Mouse (Mus musculus): ENCODE measurements around the gene Wbp4. TPM values are rescaled to one million over a fixed set of nuclear protein-coding genes. Genes with fewer than 3 reads are reported as not detected.
A peak's percentile ranks its signal among the peaks of the same experiment; 100 is the strongest.
"Not testable (repeated sequence)": the region's sequence is repeated elsewhere in the genome, so short reads cannot be mapped to it uniquely, and the experiment has no call there.

Gene Wbp4
- polyA plus RNA-seq, 1 experiment from 2014 or later, result 42.1 TPM

DNA sequence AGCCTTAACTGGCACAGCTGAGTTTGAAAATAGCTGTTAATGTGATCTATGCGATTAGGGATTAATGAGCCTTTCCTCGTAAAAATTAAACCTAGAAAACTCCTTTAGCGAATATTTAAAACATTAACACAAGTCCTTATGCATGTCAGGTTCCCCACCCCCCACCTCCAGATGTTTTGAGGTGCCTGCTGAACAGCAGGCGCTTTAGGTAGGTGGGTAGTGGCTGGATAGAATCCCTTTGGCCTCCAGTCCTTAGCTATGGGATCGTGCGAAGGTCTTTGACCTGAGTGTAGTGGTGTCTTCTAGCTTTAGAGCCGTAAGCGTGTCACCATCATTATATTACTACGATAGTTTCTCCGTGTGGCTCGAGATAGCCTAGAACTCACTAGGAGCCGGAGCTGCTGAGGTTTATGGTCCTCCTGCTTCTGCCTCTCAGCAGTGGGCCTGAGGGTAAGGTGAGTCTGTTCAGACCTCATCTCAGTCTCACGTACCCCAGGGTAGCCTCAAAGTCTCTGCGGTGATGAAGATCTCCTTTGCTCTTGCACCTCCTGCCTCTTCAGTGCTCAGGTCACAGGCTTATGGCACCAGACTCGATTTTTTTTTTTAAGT, 1.5 kb upstream of the Wbp4 start:
- H3K27me3 ChIP-seq, result no peaks in the 10 kb centered on the region
- peaks cover 4% of the 10 kb centered on the region; the same call in 1 of the 2 replicates for H3K36me3 ChIP-seq
- no peak for ATAC-seq (ENCODE audit: insufficient number of reproducible peaks, low FRiP score, low TSS enrichment, low read depth)
- peak overlapping the region; percentile 100 for H3K27ac ChIP-seq
- peaks cover 43% of the 10 kb centered on the region for H3K4me1 ChIP-seq
- H3K9ac ChIP-seq, result peak overlapping the region; percentile 26
- WGBS, result 9% methylated on average over 15 of the region's 15 CpGs
- H3K4me2 ChIP-seq, result peak overlapping the region; percentile 65
- H3K4me3 ChIP-seq, result peak overlapping the region; percentile 77
- no peaks in the 10 kb centered on the region for H3K9me3 ChIP-seq

DNA sequence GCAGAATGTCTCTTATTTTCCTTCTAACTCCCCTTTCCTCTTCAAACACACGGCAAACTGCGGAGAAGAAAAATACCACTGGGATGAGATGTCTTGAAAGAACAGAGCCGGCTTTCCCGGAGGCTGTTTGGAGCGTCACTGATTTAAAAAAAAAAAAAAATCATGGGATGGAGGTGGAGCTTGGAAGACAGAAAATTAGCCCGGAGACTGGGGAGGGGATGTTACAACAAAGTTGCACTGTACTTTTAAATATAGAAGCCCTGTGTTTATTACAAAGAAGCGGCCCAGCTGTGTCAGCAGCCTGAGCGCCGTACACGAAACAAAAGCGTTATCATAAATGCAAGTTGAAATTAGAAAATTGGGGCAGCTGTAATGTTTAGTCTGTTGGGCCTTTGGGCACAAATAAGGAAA, 936 bp upstream of the Wbp4 start:
- H3K27ac ChIP-seq, result peak overlapping the region; percentile 100
- H3K4me3 ChIP-seq, result peak overlapping the region; percentile 77
- H3K27me3 ChIP-seq, result no peaks in the 10 kb centered on the region
- peak overlapping the region; percentile 94 for H3K9ac ChIP-seq
- no peaks in the 10 kb centered on the region for H3K9me3 ChIP-seq
- under 1% methylated on average over 11 of the region's 11 CpGs for WGBS
- H3K36me3 ChIP-seq, result peaks cover 4% of the 10 kb centered on the region; the same call in 1 of the 2 replicates
- ATAC-seq (ENCODE audit: insufficient number of reproducible peaks, low FRiP score, low TSS enrichment, low read depth), result no peak
- peak overlapping the region; percentile 65 for H3K4me2 ChIP-seq
- peaks cover 37% of the 10 kb centered on the region for H3K4me1 ChIP-seq

DNA sequence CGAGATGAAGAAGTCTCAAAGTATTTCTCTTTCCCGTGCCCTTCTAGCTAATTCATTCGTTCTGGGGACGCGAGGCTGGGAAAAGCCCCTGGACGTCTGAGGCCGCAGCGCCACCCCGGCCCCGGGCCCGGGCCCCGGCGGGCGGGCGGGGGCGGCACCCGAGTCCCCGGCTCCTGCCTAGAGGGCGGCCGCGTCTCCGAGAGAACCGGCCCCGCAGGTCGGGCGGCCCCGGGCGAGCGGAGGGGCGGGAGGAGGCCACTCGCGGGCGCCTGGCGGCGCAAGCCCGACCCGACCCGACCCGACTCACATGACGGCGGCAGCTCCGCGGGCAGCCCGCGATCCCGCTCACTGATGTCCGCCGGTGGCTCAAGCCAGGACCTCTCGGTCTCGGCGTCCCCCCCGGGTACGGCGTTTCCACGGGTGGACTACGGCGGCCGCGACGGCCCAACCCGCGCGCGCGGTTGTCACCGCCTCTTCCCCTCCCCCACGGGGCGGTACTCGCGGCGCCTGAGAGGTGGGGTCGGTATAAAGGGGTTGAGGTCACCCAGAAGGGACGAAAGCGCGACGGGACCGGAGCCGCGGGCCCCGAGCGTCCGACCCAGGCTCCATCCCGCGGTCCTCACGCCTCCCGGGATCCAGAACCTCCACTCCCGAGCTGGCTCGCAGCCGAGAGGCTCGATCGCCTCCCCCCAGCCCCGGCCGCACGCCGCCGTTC, 539 bp downstream of the Wbp4 start, which contains the start of gene Elf1:
Gene Elf1, plus strand, starts transcription at position 571 of the 715 bp plus-strand sequence.
- H3K9me3 ChIP-seq, result no peaks in the 10 kb centered on the region
- H3K27me3 ChIP-seq, result no peaks in the 10 kb centered on the region
- ATAC-seq (ENCODE audit: insufficient number of reproducible peaks, low FRiP score, low TSS enrichment, low read depth), result peak; percentile 86
- peak within 1 kb of the TSS; percentile 100 for H3K27ac ChIP-seq
- H3K4me1 ChIP-seq, result peaks cover 27% of the 10 kb centered on the region
- under 1% methylated on average over 83 of the region's 96 CpGs for WGBS
- H3K9ac ChIP-seq, result peak within 1 kb of the TSS; percentile 94
- H3K4me3 ChIP-seq, result peak within 1 kb of the TSS; percentile 77
- H3K4me2 ChIP-seq, result peak within 1 kb of the TSS; percentile 65
- H3K36me3 ChIP-seq, result peaks cover 10% of the 10 kb centered on the region

DNA sequence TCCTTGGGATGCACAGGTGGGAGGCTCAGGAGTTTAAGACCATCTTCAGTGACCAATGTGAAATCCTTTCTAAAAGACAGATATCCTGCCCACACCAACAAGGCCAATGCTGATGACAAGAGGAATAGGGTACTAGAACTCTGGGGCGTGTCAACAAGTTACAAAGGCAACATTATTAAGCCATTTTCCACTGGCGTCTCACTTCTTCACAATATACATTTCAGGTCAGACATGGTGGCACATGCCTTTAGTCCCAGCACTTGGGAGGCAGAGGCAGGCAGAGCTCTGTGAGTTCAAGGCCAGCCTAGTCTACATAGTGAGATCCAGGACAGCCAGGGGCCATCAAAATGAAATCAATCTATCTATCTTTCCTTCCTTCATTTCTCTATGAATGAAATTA, 7.9 kb downstream of the Wbp4 start:
- no peak overlapping the region for H3K4me3 ChIP-seq
- no peak overlapping the region for H3K9ac ChIP-seq
- H3K36me3 ChIP-seq, result peaks cover 71% of the 10 kb centered on the region
- H3K27me3 ChIP-seq, result no peaks in the 10 kb centered on the region
- H3K9me3 ChIP-seq, result no peaks in the 10 kb centered on the region
- no peak overlapping the region for H3K27ac ChIP-seq
- 88% methylated on average over 2 of the region's 2 CpGs for WGBS
- no peaks in the 10 kb centered on the region for H3K4me1 ChIP-seq
- H3K4me2 ChIP-seq, result no peak overlapping the region
- no peak for ATAC-seq (ENCODE audit: insufficient number of reproducible peaks, low FRiP score, low TSS enrichment, low read depth)

DNA sequence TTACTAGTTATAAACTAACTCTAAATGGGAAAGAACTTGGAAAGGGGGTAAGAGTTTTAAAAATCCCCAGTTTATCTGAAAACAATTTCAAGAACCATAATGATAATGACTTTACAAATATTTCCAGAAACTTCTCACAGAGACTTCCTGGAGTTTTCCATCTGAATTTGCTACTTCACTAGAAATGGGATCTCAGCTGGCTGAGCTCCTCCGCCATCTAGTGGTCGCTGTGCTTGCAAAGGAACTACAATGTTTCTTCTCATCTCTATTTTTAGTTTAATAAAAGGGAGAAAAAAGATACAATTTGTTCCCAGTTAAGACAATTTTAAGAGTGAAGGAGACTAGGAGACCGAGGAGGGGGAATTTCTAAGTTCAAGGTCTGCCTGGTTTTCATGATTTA, 13.7 kb downstream of the Wbp4 start:
- H3K27ac ChIP-seq, result no peak overlapping the region
- H3K27me3 ChIP-seq, result no peaks in the 10 kb centered on the region
- WGBS, result 29% methylated on average over 3 of the region's 3 CpGs
- no peak overlapping the region for H3K4me3 ChIP-seq
- no peak overlapping the region for H3K4me2 ChIP-seq
- H3K36me3 ChIP-seq, result peaks cover 76% of the 10 kb centered on the region
- no peaks in the 10 kb centered on the region for H3K9me3 ChIP-seq
- no peak overlapping the region for H3K9ac ChIP-seq
- no peaks in the 10 kb centered on the region for H3K4me1 ChIP-seq
- no peak for ATAC-seq (ENCODE audit: insufficient number of reproducible peaks, low FRiP score, low TSS enrichment, low read depth)

DNA sequence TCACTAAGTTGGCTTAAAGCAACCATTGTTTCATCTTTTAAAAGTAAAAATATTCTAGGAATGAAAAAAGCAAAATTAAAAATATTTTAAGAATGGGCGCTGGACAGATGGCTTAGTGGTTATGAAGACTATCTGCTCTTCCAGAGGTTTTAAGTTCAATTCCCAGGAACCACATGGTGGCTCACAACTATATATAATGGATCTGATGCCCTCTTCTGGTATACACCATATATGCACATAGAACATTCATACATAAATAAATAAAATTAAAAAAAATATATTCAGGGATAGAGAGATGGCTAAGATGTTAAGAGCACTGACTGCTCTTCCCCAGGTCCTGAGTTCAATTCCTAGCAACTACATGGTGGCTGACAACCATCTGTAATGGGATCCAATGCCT, 15.7 kb downstream of the Wbp4 start:
- Histone ChIP-seq H3K27ac (no peak overlapping the region), H3K36me3 (peaks cover 73% of the 10 kb centered on the region), H3K4me1 (no peaks in the 10 kb centered on the region), H3K4me3 (no peak overlapping the region), H3K9me3 (no peaks in the 10 kb centered on the region), H3K4me2 (no peak overlapping the region), H3K9ac (no peak overlapping the region), H3K27me3 (no peaks in the 10 kb centered on the region)
- WGBS, result 84% methylated on average over 1 of the region's 1 CpGs
- no peak for ATAC-seq (ENCODE audit: insufficient number of reproducible peaks, low FRiP score, low TSS enrichment, low read depth)

DNA sequence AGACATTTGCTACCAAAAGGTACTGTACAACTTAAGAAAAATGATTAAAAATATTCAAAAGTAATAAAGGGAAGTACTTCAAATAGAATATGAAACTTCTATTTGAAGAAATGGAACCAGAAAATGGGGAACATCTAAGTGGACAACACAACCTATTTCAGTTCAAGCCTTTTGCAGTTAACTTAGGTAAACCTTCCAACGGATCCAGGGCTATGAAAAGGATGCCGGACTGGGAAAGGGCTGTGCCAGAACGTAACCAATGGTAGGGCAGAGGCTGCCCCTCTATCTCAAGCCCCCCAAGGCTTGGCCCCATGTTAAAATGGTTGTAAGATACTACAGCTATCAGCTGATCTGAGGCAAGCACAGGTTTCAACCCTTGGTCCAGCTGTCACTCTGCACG, 20.3 kb downstream of the Wbp4 start:
- peaks cover 38% of the 10 kb centered on the region for H3K36me3 ChIP-seq

DNA sequence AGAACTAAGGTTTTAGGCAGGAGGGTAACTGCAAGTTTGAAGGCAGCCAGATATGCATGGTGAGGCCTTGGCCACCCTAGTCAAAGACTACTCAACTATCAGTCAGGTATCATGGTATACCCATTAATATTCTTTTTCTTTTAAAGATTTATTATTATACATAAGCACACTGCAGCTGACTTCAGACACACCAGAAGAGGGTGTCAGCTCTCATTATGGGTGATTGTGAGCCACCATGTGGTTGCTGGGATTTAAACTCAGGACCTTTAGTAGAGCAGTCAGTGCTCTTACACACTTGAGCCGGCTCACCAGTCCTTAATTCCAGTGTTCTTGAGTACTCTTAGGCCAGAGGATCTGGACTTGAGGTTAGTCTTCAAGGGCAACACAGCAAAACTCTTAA, 20.9 kb downstream of the Wbp4 start:
- Histone ChIP-seq H3K27me3 (no peaks in the 10 kb centered on the region), H3K27ac (no peak overlapping the region), H3K9ac (no peak overlapping the region), H3K36me3 (peaks cover 34% of the 10 kb centered on the region), H3K4me1 (no peaks in the 10 kb centered on the region), H3K9me3 (no peaks in the 10 kb centered on the region), H3K4me3 (no peak overlapping the region), H3K4me2 (no peak overlapping the region)
- WGBS, result 93% methylated on average over 1 of the region's 1 CpGs
- ATAC-seq (ENCODE audit: insufficient number of reproducible peaks, low FRiP score, low TSS enrichment, low read depth), result no peak

More for the DNA sequence above, 20.3 kb downstream of the Wbp4 start:
- Histone ChIP-seq H3K27ac (no peak overlapping the region), H3K27me3 (no peaks in the 10 kb centered on the region), H3K4me3 (no peak overlapping the region), H3K9me3 (no peaks in the 10 kb centered on the region), H3K4me2 (no peak overlapping the region), H3K9ac (no peak overlapping the region), H3K4me1 (no peaks in the 10 kb centered on the region)
- 97% methylated on average over 4 of the region's 4 CpGs for WGBS
- ATAC-seq (ENCODE audit: insufficient number of reproducible peaks, low FRiP score, low TSS enrichment, low read depth), result no peak

DNA sequence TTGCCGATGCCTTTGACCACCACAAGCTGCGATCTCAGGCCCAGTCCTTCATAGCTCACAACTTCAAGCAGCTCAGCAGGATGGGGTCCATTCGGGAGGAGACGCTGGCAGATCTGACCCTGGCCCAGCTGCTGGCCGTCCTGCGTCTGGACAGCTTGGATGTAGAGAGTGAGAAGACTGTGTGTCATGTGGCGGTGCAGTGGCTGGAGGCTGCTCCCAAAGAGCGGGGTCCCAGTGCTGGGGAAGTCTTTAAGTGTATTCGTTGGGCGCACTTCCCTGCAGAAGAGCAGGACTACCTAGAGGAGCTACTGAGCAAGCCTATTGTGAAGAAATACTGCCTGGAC, 28.8 kb downstream of the Wbp4 start:
- not testable (repeated sequence) for H3K4me3 ChIP-seq; H3K36me3 ChIP-seq; H3K27me3 ChIP-seq; H3K4me2 ChIP-seq; H3K9me3 ChIP-seq; H3K4me1 ChIP-seq; ATAC-seq (ENCODE audit: insufficient number of reproducible peaks, low FRiP score, low TSS enrichment, low read depth); H3K27ac ChIP-seq; H3K9ac ChIP-seq
- 96% methylated on average over 7 of the region's 10 CpGs for WGBS

DNA sequence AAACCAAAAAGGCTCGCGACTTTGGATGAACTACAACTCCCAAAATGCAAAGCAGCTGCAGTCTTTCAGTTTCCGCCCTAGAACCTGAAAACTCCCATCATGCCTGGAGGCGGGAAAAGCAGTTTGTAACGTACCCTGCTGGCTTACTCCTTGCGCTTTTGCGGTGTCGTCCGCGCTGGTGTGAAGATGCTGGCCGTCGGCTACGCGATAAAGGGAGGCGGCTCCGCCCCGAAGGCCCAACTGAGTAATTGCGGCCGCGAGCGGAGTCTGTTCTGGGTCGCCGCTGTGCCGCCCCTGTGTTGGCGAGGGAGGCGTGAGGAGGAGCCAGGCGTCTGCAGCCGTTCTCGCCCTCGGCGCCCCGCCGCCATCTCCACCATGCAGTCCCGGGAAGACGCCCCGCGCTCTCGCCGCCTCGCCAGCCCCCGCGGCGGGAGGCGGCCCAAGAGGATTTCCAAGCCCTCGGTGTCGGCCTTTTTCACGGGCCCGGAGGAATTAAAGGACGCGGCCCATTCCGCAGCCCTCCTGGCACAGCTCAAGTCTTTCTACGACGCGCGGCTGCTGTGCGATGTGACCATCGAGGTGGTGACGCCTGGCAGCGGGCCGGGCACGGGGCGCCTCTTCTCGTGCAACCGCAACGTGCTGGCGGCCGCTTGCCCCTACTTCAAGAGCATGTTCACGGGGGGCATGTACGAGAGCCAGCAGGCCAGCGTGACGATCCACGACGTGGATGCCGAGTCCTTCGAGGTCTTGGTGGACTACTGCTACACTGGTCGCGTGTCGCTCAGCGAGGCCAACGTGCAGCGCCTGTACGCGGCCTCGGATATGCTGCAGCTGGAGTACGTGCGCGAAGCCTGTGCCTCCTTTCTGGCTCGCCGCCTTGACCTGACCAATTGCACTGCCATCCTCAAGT, 29.4 kb downstream of the Wbp4 start, which contains the start of gene Kbtbd6:
Gene Kbtbd6, plus strand, starts transcription at position 155 of the 910 bp plus-strand sequence.
- Histone ChIP-seq H3K4me3 (peak within 1 kb of the TSS; percentile 62), H3K4me2 (peak within 1 kb of the TSS; percentile 85), H3K9ac (0 out of 2 replicates have a peak within 1 kb of the TSS, but pooled peaks have one; percentile 33), H3K27ac (peak within 1 kb of the TSS; percentile 67)
- H3K9me3 ChIP-seq, H3K4me1 ChIP-seq, H3K27me3 ChIP-seq, H3K36me3 ChIP-seq: not testable (repeated sequence)
- ATAC-seq (ENCODE audit: insufficient number of reproducible peaks, low FRiP score, low TSS enrichment, low read depth), result peak; percentile 86
- 18% methylated on average over 39 of the region's 89 CpGs for WGBS

DNA sequence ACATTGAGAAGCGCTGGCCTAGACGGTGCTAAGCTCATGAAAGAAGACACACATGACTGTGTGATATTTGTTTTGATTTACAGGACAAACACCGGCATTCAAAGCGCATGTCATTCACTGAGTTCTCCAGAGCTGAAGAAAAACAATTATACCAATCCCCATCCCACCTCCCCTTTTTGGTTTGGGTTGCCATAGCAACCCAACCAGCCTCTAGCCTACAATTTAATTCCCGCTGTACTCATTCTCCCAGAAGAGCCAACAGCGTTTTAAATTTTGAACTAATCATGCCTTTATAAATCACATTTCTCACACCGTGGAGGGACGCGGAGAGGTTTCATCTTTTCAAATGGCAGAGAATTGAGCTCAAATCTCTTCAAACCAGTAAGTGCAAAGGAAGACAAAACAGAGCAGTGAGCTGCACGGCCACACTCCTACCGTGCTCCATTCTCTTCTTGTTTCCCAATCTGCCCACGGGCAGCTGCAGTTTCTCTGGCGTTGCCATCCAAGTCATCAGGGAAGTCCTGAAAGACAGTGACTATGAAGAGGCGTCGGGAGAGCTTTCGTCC, 36.2 kb downstream of the Wbp4 start:
- H3K27ac ChIP-seq, result no peak overlapping the region
- H3K4me3 ChIP-seq, result no peak overlapping the region
- H3K36me3 ChIP-seq, result no peaks in the 10 kb centered on the region
- no peaks in the 10 kb centered on the region for H3K4me1 ChIP-seq
- H3K9ac ChIP-seq, result no peak overlapping the region
- H3K4me2 ChIP-seq, result no peak overlapping the region
- ATAC-seq (ENCODE audit: insufficient number of reproducible peaks, low FRiP score, low TSS enrichment, low read depth), result no peak
- no peaks in the 10 kb centered on the region for H3K27me3 ChIP-seq
- H3K9me3 ChIP-seq, result no peaks in the 10 kb centered on the region
- WGBS, result 75% methylated on average over 16 of the region's 16 CpGs
